Mouse (Mus musculus): ENCODE results near the gene Arhgap27.
A peak's percentile ranks its signal among the peaks of the same experiment; 100 is the strongest.

Gene Arhgap27

DNA sequence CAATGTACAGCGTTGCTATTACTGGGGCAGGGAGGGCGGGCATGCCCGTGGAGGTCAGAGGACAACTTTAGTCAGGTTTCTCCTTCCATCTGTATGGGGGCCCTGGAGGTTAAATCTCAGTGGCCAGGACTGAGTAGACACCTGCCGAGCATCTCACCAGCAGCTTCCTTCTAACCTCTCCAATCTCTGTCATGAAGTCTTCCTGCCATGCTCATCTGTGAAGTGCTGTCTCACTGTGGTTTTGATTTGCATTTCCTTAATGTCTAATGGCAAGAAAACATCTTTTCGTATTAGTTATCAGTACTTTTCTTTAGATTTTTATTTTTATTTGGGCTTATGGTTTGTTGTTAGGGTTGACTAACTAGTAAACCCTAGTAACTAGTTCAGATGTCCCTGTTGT lies 17.0 kb upstream of the Arhgap27 start:
- DNase-seq, result no peak

DNA sequence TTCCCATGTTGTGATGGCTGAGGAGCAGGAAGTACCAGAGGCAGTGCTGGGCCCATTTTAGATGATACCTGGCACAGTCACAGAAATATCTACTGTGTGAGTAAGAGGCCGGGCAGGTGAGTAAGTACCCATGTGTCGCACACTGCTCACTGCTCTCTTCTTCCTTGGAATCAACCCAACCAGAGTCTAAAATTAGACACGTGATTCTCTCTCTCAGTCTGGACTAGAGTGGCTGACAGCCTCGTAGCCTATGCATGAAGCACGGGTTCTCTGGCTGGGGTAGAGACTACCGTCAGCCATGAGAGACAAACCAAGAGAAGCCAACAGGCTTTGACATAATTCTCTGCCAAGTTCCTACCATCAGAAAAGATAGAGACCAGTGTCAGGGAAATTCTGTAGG lies 14.8 kb upstream of the Arhgap27 start:
- DNase-seq, result no peak

DNA sequence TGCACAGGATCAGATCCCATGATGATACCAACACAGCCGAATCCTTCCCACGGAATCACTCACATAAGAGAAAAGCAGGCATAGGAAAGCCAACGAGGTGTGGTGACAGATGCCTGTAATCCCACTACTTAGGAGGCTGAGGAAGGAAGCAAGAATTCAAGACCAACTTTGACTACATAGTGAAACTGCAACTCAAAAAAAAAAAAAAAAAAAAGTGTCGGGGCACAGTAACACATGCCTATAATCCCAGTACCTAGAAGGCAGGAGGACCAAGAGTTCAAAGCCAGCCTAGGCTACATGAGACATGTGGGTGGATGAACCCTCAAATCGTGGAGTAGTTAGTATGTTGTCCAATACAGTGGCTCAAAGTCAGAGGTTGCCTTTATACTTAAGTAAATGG lies 12.3 kb upstream of the Arhgap27 start:
- no peak for DNase-seq

DNA sequence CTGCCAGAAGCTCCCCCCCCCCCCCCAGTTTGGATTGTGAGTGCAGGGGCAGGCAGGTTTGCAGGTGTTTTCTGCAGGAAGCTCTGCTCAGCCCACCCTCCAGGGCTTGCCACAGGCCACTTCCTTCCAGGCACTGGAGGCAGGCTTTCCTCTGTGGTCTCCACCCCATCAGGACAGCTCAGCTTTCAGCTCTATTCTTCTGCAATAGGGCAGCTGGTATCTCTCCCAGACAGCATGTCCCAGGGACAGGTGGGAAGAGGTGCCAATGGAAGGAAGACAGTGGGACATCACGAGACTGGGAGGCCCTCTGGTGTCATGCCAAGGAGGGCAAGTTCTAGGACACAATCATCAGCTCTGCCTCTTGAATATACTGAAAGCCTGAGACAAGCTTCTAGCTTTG lies 11.8 kb upstream of the Arhgap27 start:
- DNase-seq, result peak; percentile 44 to 62

DNA sequence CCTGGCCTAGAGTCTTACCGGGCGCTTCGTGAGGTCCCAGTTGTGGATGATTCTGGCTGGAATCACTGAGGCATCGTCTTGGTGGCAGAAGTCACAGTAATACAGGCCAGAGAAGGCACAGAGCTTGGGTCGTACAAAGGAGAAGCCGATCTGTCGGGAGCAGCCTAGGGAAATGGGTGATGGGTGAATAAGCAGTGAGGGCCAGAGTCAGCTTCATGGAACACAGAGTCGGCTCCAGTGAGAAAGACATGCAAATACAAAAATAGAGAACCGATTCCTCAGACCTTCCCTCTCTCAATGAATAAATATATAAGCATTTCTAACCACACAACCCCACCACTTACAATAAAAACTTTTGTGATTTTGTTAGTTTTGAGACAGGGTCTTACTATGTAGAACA lies 10.4 kb upstream of the Arhgap27 start:
- DNase-seq, result no peak

DNA sequence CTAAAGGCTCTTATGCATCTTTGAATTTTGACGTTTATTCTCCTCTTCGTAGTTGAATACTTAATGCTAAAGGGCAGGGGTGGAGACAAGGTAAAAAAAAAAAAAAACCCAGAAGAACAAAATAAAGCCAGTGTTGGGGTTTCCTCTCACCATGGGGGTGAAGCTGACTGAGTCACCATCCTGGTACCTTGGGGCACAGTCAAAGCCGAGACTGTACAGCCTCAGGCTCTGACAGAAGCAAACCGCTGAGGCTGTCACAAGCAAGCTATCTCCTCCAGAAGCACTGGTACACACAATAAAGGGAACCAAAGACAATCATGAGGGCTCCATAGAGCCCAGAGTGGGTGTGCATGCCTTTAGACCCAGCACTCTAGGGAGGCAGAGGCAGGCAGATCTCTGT lies 9.1 kb upstream of the Arhgap27 start:
- DNase-seq, result no peak

DNA sequence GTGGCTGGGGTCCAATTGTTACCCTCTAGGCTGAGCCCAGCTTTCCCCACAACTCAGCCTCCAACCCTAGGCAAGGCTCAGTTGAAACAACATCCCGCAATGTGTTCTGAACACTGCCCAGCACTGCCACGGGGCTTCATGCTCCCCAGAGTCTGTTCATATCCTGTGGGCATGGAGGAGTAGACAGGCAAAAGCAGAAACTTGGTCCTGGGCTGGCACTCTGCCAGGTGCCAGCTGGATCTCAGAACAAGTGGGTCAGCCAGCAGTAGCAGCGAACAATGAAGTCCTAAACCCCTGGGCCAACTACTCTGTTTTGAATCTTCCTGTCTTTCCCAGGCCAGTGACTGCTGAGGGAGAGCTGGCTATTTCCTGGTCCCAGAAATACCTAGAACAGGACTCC lies 8.6 kb upstream of the Arhgap27 start:
- peak; percentile 52 to 64 for DNase-seq

DNA sequence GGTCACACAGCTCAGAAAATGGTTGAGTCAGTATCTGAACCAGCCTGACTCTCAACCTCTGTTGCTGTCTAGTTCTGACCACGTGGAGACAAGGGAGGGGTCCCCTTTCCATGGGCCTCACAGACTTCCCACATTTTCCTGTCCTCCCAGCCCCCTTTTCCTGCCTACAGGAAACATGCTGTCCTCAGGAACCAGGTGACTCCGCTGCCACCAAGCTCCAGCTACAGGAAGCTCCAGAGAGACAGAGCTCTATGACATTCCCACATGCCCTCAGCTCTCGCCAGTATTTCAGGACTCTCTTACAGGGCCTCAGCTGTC lies 7.7 kb upstream of the Arhgap27 start:
- DNase-seq, result peak; percentile 45 to 68

DNA sequence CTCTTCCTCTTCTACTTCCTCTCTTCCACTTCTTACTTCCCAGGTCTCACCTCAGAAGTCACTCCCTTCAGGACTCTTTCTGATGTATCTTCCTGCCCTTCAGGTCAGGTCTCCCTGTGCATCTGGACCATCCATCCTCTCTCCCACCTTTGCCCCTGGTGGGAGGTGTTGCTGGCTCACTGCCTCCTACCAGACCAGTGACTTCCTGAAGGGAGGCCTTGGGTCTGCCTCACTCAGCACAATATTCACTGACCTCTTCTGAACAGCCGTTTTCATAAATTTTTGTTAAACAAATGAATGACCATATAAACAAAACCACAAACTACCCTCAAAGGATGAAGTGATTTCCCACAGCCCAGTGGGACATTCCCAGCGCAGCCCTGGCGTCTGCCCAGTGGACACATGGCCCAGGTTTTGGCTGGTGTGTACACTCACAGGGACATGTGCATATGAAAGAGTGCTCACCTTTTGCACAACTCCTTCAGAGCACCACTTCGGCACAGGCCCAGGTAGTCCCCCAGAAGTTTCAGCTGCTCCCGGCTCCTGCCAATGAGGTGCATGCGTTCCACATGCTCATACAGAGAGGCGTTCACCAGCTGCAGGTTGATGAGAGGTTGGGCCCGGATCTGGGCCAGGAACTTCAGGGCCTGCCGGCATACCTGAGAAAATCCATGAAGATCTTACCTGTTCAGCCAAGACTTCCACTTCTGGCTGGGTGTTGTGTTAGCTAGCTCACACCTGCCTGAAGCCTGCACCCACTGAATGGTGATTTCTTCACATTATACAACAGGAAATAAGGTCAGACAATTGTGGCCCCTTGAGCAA lies 7.1 kb upstream of the Arhgap27 start:
- peak; percentile 60 to 64 for DNase-seq

DNA sequence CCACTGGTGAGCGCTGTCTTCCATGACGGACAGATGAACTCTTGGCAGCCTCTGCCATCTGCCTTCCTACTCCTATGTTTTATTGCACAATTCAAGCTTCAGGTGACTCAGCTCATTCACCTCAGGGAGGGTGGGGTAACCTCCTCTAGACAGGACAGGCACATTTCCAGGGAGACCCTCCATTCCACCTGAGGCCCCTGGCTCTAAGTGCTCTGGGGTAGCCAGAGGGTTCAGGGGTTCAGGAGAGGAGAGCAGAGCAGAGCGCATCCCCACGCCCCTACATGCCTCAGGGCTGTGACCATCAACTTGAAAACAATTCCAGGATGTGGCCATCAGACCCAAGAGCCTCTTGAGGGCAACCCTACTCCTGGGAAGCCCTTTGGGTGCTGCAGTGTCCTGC lies 2.0 kb upstream of the Arhgap27 start:
- DNase-seq, result peak in 1 of 2 experiments; percentile 41

DNA sequence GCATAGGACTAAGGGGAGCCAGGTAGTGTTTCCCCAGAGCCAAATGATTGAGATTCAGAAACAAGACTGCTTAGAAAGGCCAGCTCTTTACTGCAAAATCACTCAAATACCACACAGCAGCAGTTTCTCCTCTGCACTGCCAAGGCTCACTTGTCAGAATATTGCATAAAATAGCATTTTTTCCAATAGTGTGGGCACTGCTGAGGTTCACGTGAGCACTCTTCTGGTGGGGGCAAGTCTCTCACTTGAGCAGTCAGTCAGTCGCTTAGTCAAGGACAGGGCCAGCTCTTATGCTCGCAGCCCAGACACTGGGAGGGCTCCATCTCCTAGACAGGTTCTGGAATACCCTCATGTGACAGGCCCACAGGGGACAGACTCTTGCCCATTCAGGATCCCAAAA lies 1.5 kb upstream of the Arhgap27 start:
- DNase-seq, result no peak

DNA sequence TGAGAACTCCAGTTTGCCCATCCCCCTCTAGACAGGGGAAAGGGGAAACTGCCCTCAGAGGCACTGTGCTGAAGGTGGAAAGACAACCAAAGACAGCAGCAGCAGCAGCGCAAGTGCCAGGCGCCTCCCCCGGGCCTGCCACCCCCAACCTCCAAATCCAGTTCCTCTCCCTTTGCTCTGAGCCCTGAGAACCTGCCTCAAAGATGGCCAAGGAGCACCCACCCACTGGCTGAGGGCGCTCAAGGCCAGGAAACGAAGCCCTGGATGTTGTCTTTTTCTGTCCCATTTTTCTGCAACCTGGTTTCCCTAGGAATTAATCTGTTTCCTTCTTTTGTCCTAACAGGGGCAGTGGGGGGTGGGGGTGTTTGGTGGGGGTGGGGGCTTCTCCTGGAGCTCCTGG lies 843 bp upstream of the Arhgap27 start:
- DNase-seq, result no peak

DNA sequence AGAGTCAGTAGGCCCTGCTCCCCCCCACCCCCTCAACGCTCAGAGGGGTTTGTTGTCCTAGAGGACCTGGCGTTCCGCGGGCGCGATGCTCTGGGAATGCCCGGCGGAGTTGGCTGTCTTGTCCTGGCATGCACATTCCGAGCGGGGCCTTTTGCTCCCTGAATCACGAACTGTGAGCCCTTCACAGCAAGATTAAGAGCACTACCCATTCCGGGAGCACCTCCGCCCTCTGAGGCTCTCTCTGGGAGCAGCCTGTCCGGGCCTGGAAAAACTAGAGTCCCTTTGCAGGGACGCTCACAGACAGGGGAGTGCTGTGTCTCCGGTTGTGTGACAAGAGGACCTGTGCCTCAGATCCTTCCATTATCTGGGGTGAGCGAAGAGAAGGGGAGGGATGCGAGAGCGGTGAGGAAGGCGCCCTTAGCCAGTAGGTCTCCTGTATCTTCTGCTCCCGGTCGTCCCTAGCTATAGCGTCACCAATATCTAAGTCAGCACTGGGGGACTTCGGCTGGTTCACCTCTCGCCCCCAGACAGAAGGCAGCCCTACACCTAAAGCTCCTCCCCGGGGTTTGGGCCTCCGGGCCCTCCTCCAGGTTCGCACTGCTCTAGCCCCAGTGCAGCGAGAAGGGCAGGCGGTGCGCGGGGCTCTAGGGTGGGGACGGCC lies 841 bp downstream of the Arhgap27 start:
- DNase-seq, result peak; percentile 49 to 53

DNA sequence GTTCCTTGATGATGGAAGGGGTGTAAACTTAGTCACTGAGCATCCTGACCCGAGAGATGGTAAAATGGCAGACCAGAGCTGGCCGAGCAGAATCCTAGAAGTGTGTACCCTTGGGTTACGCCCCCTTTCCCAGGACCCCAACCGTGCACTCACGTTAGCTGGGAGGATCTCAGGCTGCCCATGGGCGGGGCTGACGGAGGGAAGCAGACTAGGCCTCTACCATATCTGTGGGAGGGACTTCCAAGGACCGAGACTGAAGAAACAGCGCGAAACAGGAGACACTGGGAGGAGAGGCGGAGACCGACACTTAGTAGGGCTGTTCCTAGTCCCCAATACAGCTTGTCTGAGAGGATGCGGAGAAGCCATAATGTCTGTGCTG lies 1.4 kb downstream of the Arhgap27 start:
- DNase-seq, result peak; percentile 72 to 75

DNA sequence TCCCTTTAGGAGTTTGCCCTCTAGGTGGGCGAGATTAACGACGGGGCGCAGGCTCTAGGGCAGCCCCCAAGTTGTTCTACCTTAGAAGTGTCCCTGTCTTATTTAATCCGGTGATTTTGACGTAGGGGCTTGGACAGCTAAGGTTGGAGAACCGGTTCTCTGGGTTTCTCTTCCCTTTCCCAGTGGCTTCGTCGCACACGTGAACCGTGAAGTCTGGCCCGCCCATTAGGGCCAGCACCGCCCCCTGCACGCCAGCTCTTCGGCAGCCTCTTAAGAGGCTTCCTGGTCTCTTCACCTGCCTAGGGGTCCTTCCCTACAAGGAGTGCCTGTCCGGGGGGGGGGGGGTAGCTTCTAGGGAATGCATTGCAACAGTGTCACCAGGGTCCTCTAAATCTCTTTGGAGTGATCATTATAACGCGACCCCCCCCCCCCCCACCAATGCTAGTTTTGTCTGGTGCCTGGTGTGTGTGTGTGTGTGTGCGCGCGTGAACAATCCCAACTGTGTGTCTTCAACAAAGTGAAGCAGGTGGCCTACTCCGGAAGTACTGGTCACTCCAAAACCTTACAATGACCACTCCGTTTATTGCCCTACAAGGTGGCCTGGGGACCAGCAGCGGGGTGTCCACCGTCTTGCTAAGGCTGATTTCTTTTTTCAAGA lies 2.0 kb downstream of the Arhgap27 start:
- DNase-seq, result peak; percentile 82 to 89

DNA sequence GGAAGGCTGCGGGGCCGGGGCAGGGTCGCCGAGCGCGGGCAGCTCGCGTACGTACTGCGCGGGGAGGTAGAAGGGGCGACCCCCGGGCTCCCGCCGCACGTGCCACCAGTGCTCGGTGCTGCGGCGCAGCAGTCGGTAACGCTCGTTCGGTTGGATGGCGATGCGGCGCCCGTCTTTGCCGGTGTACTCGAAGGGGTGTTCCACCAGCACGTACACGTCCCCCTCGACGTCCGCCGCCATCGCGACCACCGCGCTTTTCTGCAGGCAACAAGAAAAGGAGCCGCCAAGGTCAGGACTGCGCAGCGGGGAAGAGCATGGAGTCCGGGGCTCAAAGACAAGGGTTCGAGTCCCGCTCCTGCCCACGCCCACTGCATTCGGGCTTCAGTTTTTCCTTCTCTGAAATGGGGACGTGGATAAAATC lies 2.8 kb downstream of the Arhgap27 start:
- no peak for DNase-seq

DNA sequence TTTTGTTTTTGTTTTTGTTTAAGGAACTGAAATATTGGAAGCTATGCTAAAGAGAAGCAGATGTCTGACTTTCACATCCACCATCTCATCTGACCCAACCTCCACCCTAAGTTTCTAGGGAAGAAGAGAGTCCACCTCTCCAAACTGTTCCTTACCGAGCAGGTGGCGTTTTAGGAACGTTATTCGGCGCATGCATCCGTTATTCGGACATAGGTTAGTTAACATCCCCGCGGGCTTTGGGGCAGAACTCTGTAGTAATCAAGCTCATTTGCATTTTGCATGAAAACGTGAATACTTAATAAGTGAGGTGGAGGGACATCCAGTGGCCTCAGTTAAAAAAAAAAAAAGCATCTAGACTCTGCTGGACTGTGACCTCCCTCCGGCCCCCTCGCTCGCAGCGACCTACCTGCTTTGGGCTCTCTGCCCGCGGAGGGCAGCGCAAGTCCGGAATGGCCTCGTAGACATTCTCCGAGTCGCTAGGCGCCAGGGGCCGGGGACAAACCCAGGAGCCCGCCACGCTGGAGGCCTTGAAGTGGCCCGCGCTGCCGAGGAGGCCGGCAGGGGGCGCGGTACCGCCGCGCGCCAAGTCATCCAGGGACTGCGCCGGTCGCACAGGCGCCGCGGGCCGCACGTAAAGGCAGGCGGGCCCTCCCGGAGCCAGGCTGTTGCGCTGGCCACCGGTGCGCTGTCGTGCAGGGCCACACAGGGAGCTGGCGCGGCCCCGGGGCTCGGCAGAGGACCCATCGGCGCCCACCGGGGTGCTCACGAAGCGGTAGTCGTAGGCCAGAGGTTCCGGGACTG lies 3.5 kb downstream of the Arhgap27 start:
- peak; percentile 88 to 89 for DNase-seq

DNA sequence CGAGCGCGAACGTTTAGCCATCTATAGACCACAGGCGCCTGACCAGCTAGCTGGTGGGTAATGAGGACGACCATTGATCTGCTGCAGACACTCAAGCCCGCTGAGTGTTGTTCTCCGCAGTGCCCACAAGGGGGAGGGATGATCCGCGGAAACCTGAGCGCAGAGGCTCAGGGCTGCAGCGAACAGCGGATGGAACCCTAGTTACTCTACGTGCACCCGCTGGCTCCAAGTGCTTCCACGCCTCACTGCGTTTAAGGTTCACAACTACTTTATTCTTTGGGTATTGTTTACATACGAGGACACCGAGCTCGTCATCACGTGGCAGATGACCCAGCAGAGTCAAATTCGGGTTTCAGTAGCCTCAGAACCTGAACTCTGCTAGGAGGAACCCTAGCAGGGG lies 4.4 kb downstream of the Arhgap27 start:
- DNase-seq, result peak; percentile 77 to 79

DNA sequence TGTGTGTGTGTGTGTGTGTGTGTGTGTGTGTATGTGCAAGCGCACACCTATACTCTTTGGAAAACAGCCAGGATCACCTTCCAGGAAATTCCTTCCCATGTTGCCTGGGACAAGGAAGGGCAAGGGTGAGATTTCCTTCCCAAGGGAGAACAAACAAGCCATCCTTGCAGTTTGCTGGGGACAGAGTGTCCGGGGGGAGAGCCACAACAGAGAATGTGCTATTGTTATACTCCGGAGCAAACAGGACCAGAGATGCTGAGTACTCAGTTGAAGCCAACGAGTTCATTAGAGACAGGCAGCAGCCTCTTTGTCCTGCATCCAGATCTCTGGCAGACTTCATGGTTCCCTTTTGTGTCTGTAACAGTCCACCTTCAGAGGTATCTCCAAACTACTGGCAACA lies 5.2 kb downstream of the Arhgap27 start:
- no peak for DNase-seq

DNA sequence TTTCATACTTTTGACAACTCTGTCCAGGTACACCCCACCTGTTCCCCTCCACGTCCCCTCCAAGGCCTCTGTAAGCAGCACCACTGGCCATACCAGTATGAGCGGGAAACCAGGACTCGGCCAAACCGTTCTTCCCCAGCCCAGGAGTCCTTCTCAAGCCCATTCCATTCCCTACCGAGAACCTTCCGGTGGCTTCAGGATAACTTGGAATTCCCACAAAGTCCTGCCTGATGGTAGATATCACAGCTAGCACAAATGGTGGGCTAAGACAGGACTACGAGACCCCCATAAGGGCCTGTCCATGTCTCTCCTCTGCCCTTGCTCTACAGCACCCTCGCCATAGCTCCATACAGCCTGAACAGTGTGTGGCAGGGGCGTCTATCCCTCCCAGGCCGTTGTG lies 5.8 kb downstream of the Arhgap27 start:
- DNase-seq, result no peak

DNA sequence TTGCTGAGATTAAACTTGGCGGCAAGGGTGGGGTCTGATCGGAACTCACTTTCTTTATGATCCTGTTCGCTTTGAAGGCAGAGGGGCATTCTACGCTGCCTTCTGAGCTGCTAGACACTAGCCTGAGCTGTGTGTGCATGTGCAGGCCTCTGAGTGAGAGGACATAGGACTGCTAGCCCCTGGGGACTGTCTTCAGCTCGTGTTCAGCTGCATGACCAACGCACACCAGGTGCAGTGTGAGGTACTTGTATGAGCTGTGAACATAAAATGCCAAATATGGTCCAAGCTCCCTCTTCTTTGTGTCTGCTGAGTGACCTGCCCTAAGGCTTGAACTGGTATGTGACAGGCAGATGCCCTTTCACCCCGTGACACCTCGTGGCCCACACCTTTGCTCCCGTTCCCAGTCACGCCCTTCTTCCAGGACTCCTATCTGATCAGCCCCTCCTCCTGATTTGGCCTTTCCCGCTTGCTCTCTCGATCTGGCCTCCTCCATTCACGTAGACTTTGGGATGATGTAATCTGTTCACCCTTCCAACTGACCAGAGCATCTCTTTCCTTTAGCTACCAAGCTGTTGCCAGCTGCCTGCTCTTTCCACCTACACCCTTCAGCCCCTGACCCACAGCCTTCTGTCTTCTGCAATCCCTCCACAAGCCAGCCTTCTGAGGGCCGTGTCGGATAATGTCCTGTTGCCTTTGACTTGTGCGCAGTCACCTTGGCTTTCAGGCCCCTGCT lies 6.4 kb downstream of the Arhgap27 start:
- DNase-seq, result no peak

DNA sequence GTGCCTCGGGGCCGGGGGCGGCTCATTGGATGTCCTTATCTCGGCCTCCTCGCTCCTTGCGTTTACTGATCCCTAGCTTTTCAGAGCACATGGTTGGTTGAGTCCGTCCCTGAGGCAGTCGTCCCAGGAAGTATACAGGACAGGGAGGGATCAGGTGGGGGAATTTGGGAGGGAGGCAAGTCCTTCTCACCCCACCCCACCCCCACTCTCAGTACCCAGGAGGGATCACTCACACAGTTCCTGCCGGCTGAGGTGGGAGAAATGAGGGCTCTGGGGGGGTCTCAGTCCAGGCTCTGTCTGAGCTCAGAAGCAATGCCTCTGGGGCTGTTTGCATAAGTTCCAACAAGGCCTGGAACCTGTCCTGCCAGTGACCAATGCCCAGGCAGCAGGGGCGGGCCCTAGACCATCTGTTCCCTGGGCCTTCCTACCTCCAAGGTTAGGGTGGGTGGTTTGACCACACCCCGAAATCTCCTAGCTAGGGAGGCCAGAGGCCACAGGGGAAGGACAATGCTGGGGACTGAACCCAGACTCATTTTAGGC lies 7.4 kb downstream of the Arhgap27 start:
- DNase-seq, result no peak
